Mouse (Mus musculus) c-Kit-positive CD71-positive TER-119-negative erythroid progenitor cells, embryonic 14.5 days (primary cell): ENCODE results near the gene Psmc3.
"Not testable (repeated sequence)": the region's sequence is repeated elsewhere in the genome, so short reads cannot be mapped to it uniquely, and the experiment has no call there.

Experiments
- DNase-seq: peaks from one replicate; pipeline ENCODE4 v3.0.0-alpha.2; 2013; ENCODE audit warnings: low read depth

Gene Psmc3

GRCm38 (mm10) chr2:91081775-91082695 lies 28.2 kb downstream of the Psmc3 start, which contains the start of gene Spi1:
Spi1 (plus strand) TSS chr2:91082390.
- DNase-seq: no peak

DNA sequence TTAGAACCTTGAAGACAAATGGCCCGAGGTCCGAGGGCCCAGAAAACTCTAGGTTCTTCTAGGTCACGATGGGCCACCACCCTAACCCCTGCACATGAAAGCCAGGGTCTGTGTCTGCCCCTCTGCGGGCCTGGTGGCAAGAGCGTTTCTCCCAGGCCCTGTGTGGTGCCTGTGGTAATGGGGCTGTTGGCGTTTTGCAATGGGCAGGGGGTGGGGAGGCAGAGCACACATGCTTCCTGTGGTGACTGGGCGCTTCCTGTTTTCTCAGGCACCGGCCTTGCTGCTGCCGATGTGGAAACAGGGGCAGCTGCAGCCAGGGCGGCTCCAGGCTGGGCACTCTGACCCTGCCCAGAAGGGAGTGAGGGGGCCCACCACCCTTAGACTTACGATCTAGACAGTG lies 29.0 kb downstream of the Psmc3 start:
- no peak for DNase-seq

- DNase-seq: no peak
Measured at GRCm38 (mm10) chr2:91083366-91083940, 29.6 kb downstream of the Psmc3 start.

DNA sequence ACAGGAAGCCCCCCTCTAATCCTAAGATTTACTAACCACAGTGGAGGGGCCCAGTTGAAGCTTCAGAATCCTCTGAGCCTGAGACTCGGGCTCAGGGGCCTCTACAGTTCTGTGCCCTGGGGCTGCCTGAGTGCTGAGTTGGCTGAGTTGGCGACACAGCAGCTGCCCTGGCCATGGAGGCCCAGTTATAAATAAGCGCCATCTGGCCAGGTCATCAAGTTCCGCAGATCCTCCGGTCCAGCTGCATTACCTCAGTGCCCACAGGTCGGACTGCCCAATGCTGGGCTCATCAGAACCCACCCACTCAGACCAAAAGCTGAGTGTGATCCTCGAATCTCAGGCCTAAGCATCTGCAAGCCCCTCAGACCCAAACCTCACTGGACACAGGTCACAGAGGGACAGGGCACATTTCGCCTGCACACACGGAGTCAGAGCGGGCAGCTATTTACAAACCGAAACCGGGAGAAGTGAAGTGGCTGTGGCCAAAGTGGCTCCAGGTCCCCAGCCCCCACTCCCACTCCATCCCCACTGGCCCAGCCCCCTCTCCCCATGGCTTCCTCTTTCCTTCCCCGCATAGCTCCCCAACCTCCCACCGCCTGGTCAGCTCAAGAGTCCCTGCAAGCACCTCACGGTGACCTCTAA lies 30.5 kb downstream of the Psmc3 start:
- DNase-seq: no peak

DNA sequence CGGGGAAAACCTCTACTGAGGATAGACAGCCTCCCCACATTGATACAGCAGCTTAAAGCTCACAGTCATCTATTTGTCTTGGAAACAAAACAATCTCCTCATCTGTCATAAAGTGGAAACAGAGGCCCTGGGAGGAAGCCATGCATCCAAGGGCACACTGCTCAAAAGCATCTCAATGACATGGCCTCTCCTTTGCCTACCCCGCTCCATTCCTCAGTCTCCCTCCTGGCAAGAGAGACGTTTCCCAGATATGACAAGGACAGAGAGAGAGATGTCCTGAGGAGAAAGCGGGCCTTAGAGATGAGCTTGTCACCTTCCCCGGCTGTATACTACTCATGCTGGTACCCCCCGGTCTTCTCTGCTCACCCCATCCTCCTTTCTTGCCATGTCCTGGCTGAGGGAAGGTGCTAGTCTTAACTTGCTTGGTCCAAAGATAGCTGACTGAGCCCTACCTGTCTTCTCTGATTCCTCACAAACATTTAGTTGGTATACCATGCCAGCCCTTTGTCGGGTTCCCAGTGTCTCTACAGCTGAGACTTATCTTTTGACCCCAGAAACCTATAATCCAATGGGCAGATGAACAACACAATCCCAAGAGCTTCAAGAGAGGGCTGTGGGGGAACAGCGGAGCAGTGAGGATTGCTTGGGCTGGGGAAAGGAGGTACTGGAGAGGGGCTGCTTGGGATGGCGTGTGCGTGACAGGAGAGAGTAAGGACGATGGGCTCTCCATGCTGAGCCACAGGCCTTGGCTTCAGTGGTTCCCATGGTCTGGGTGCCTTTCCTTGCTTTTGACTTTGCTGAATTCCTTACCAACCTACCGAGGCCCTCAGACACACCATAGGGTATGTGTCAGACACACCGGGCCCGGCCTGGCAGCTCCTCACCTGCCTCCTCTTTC lies 31.9 kb downstream of the Psmc3 start:
- DNase-seq: no peak

- no peak for DNase-seq
Measured at GRCm38 (mm10) chr2:91086392-91087237, 32.8 kb downstream of the Psmc3 start.

GRCm38 (mm10) chr2:91087453-91087852 lies 33.6 kb downstream of the Psmc3 start:
- DNase-seq: no peak

DNA sequence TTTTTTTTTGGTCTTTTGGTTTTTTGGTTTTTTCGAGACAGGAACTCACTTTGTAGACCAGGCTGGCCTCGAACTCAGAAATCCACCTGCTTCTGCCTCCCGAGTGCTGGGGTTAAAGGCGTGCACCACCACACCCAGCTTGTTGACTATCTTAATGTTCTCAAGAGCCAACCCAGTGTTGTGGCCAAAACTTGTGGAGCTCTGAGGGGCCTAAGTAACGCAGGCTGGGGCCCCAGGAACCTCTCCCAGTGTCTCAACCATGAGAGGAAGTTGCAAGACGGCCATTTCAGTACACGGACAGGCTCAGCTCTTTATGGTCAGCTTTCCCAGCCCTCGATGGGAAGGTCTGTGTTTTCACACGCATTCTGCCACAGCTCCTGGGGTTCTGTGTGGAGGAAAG lies 35.2 kb downstream of the Psmc3 start:
- DNase-seq: no peak

GRCm38 (mm10) chr2:91090208-91090607 lies 36.4 kb downstream of the Psmc3 start:
- no peak for DNase-seq

DNA sequence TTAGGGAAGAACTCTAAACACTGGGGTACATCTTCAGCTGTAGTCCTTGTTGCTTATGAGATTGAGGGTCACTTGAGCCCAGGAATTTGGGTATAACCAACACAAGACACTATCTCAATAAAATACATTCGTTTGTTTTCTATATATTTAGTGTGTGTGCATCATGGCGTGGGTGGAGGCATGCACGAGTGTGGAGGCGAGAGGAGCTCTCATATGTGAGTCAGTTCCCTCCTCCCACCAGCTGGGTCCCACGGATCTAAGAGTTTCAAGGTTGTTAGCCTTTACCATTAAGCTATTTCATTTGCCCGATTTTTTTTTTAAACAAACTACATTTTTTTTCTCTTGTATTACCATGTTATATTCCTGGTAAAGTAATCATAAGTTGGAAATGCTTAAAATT lies 37.0 kb downstream of the Psmc3 start:
- no peak for DNase-seq

DNA sequence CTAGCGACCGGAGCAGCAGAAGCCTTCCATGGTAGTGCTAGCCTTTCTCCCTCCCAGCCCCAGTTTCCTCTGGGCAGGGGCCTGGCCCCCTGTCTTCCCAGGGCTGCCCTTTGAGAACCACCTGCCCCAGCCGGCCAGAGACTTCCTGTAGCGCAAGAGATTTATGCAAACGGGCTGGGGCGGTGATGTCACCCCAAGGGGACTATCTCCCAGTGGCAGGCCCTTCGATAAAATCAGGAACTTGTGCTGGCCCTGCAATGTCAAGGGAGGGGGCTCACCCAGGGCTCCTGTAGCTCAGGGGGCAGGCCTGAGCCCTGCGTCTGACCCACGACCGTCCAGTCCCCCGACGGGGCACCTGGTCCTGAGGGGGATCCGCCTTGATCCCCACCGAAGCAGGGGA lies 42.7 kb downstream of the Psmc3 start:
- peak; percentile 58 for DNase-seq

- DNase-seq: no peak
Measured at GRCm38 (mm10) chr2:91097015-91097414, 43.2 kb downstream of the Psmc3 start.

GRCm38 (mm10) chr2:91098156-91098555 lies 44.3 kb downstream of the Psmc3 start:
- DNase-seq: no peak

DNA sequence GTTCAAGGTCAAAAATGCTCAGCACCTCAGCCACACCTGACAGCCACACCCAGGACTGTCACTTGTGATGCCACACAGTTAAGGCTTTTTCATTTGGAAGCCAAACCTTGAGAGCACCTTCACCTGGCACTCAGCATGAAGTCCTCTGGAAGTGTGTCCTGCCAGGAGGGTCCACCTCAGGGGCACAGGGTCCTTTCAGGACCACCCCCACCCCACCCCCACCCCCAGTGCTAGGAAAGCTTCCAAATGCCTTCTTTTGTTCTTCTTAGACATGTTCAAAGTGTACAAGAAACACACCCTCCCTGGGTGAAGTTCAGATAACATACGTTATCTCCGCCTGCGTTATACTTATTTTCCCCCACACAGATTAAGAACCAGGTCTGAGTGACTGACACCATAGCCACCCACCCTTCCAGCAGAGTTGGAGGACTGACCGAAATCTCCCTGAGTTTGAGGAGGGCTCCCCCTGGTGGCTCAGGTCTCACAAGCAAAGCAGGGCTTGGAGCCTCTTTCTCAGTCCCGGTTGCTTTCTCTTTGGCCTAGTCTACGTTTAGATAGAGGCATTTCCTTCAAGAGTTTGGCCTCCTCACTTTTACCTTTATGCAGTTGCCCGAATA lies 47.4 kb downstream of the Psmc3 start:
- peak; percentile 93 for DNase-seq

- no peak for DNase-seq
Measured at GRCm38 (mm10) chr2:91108156-91108555, 54.3 kb downstream of the Psmc3 start.

DNA sequence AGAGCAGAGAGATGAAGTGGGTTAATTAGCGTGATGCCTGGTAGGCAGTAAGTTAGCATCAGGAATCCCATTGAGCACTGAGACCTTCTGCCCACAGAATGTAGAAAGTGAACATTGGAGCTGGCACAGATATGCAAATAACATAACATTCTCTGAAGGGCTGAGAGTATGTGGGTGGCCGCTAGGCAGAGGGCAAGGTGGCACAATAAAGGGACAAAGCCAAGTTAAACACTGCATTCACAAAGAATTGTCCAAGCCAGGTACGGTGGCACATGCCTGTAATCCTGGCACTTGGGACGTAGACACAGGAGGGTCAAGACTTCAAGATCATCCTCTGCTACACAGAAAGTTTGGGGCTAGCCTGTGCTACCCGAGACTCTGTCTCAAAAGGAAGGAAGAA lies 55.4 kb downstream of the Psmc3 start:
- DNase-seq: no peak

DNA sequence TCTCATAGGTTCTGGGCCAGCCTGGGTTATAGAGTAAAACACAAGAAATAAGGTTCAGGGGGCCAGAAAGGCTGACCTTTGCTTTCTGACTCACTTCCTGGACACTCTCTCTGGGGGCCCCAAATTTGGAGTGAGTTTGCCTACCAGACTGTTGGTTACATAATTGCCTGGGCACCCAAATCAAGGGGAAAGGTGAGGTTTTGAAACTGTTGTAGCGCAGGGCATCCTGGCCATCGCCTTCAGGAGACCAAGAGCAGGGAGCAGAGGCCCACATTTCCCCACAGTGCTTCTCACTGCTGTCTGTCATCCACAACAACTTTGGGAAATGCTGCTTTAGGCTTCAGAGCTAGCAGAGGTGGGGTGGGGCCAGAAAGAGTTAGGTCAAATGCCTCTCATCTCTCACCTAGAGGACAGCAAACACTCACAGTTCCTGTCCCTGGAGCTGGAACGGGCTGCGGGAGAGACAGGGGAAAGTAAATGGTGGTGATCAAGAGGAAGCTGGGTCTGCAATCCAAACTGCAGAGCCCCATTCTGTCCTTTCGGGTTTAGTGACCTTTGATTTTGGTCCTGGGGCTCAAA lies 56.1 kb downstream of the Psmc3 start:
- DNase-seq: no peak

DNA sequence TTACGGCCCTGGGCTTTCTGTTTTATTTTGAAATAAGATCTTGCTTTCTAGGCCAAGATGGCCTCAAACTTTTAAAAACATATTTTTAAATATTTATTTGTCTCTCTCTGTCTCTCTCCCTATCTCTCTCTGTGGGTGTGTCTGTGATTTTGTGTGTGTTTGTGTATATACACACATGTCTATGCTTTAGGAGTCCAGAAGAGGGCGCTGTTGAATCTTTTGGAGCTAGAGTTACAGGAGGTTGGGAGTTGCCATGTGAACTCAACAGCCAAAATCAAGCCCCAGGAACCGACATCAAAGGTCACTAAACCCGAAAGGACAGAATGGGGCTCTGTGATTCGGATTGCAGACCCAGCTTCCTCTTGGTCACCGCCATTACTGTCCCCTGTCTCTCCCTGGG lies 56.6 kb downstream of the Psmc3 start:
- no peak for DNase-seq

- not testable (repeated sequence) for DNase-seq
Measured at GRCm38 (mm10) chr2:91111832-91112231, 58.0 kb downstream of the Psmc3 start.

GRCm38 (mm10) chr2:91112491-91112890 lies 58.7 kb downstream of the Psmc3 start:
- peak; percentile 77 for DNase-seq
